Mouse (Mus musculus) kidney, embryonic 16.5 days (tissue): ENCODE results near the gene Ttll10. TPM values are rescaled to one million over a fixed set of nuclear protein-coding genes. Genes with fewer than 3 reads are reported as not detected.

Experiments used
- ATAC-seq: fragments of 200-750 bp; cut with Nextera tagmentation; 2 replicates; pipeline ENCODE4 v1.8.0; 2017; ENCODE audit warnings: moderate TSS enrichment; ENCODE audit not compliant: low FRiP score, low TSS enrichment
- H3K27ac ChIP-seq: fragments of 300-500 bp; sonication (generic); 2 replicates; pipeline ENCODE4 v1.5.1; 2014; ENCODE audit warnings: low read length
- H3K27me3 ChIP-seq: fragments of 300-500 bp; sonication (generic); 2 replicates; pipeline ENCODE4 v1.6.1; 2014; ENCODE audit warnings: low read length, control low read depth, mixed read lengths; ENCODE audit not compliant: insufficient read depth
- H3K36me3 ChIP-seq: fragments of 300-500 bp; sonication (generic); 2 replicates; pipeline ENCODE4 v1.6.1; 2014; ENCODE audit warnings: low read length, control low read depth, mixed read lengths; ENCODE audit not compliant: insufficient read depth
- H3K4me1 ChIP-seq: fragments of 300-500 bp; sonication (generic); 2 replicates; pipeline ENCODE4 v1.6.1; 2014; ENCODE audit warnings: low read length, control low read depth, mixed read lengths; ENCODE audit not compliant: insufficient read depth
- H3K4me2 ChIP-seq: fragments of 300-500 bp; sonication (generic); replicated peaks from 2 replicates; pipeline ENCODE4 v1.6.1; 2014; ENCODE audit warnings: low read depth, low read length
- H3K4me3 ChIP-seq: fragments of 300-500 bp; sonication (generic); 2 replicates; pipeline ENCODE4 v1.5.1; 2014; ENCODE audit warnings: mild to moderate bottlenecking, low read length
- H3K9ac ChIP-seq: fragments of 300-500 bp; sonication (generic); replicated peaks from 2 replicates; pipeline ENCODE4 v1.6.1; 2014; ENCODE audit warnings: low read length
- H3K9me3 ChIP-seq: fragments of 300-500 bp; sonication (generic); 2 replicates; pipeline ENCODE4 v1.6.1; 2016; ENCODE audit warnings: low read length, control low read depth
- WGBS: fragments of 180-500 bp; shearing (Covaris S2); extraction: QIAGEN DNeasy Blood & Tissue Kit; methylation state at CpG from one replicate; pipeline ENCODE4 v1.1.7; 2014; 5-methylcytosine and 5-hydroxymethylcytosine counted together
- polyA plus RNA-seq: library from polyadenylated mRNA; unstranded; fragments of >200 nt; fragmentation: Nextera tagmentation; extraction: Ambion mirVana; gene quantifications from 2 replicates; pipeline ENCODE4 v1.2.1, GENCODE M21; 2015

Gene Ttll10
- polyA plus RNA-seq, 1 experiment from 2014 or later: 7.4 TPM

DNA sequence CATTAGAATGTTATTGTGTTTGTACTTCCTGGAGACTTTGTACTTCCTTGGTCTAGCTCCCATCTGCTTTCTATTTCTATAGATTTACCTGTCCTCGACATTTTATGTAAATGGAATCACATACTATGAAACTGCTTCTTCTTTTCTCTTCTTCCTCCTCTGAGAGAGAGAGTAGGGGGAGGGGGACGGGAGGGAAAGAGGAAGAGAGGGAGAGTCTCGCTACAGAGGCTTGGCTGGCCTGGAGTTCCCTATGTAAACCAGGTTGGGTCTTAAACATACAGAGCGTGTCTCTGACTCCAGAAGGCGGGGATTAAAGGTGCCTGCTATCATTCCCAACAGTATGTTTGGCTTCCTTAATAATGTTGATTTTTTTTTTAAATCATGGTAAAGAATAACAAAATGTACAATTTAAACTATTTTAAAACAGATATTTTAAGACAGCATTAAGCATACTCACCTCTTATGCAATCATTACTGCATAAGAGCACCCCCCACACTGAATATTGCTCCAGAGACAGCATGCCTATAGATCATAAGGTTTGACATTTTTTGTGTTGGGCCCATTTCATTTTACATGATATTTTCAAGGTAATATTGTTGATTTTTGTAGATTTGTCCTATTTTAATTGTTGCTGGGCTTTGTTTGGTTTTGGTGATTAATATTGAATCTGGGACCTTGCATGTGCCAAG lies 28.3 kb upstream of the Ttll10 start:
- Histone ChIP-seq H3K9me3 (no peaks in the 10 kb centered on the region), H3K27me3 (no peaks in the 10 kb centered on the region), H3K4me3 (no peak overlapping the region), H3K36me3 (no peaks in the 10 kb centered on the region), H3K4me1 (peaks cover 33% of the 10 kb centered on the region), H3K9ac (no peak overlapping the region), H3K4me2 (no peak overlapping the region), H3K27ac (no peak overlapping the region)
- ATAC-seq: no peak
- 40% methylated on average over 5 of the region's 5 CpGs for WGBS

- Histone ChIP-seq H3K9me3 (no peaks in the 10 kb centered on the region), H3K4me1 (peaks cover 32% of the 10 kb centered on the region), H3K36me3 (no peaks in the 10 kb centered on the region), H3K9ac (0 out of 2 replicates have a peak overlapping the region, but pooled peaks have one; percentile 27), H3K27ac (peak overlapping the region; percentile 93), H3K27me3 (no peaks in the 10 kb centered on the region), H3K4me3 (no peak overlapping the region), H3K4me2 (no peak overlapping the region)
- ATAC-seq: no peak
- WGBS: 85% methylated on average over 8 of the region's 8 CpGs
Measured at GRCm38 (mm10) chr4:156085256-156085655, 26.0 kb upstream of the Ttll10 start.

DNA sequence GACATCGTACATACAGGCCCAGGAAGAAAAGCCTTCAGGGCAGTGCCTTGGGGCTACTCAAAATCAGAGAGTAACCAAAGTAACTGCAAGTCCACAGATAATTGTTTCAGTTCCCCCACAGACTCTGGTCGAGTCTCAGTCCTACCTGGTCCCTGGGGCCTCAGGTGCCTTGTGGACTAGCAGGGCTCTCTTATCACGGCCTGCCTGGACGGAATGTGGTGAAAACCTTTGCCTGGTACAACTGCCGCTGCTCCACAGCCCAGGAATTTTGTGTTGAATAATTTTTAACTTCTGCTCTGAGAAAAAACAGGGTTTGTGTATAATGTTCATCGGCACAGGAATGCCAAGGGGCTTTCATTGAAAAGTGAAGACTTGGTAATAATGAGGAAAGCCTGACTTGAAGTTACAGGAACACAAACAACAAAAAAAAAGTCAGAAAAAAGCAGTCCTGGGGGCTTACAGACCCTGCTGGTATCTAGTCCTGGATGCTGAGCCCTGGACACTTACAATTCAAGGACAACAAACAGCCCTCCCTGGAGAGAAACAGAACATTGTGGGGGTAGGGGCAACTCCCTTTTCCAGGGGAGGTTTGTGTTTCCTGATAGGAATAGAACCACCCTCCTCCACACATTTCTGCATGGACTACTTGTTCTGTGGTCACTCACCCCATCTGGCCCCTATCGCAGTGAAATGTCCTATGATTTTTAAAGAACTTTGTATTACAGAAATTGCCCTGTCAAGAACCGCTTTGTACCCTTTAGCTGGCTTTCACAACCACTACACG lies 25.1 kb upstream of the Ttll10 start:
- ATAC-seq: peak; percentile 64
- Histone ChIP-seq H3K27me3 (no peaks in the 10 kb centered on the region), H3K4me2 (peak overlapping the region; percentile 46), H3K27ac (peak overlapping the region; percentile 93), H3K36me3 (no peaks in the 10 kb centered on the region), H3K4me3 (peak overlapping the region; percentile 39), H3K9me3 (no peaks in the 10 kb centered on the region), H3K9ac (peak overlapping the region; percentile 64), H3K4me1 (peaks cover 32% of the 10 kb centered on the region)
- WGBS: 52% methylated on average over 9 of the region's 9 CpGs

- H3K27ac ChIP-seq: peak overlapping the region; percentile 93
- peak overlapping the region; percentile 64 for H3K9ac ChIP-seq
- WGBS: 45% methylated on average over 5 of the region's 5 CpGs
- H3K4me3 ChIP-seq: peak overlapping the region; percentile 39
- H3K27me3 ChIP-seq: no peaks in the 10 kb centered on the region
- H3K9me3 ChIP-seq: no peaks in the 10 kb centered on the region
- peaks cover 32% of the 10 kb centered on the region for H3K4me1 ChIP-seq
- peak; percentile 78 for ATAC-seq
- H3K36me3 ChIP-seq: no peaks in the 10 kb centered on the region
- peak overlapping the region; percentile 46 for H3K4me2 ChIP-seq
Measured at GRCm38 (mm10) chr4:156083348-156083747, 24.1 kb upstream of the Ttll10 start.

- H3K4me3 ChIP-seq: peak overlapping the region; percentile 31
- no peaks in the 10 kb centered on the region for H3K27me3 ChIP-seq
- peak overlapping the region; percentile 93 for H3K27ac ChIP-seq
- no peaks in the 10 kb centered on the region for H3K36me3 ChIP-seq
- peak; percentile 36 for ATAC-seq
- WGBS: 22% methylated on average over 4 of the region's 4 CpGs
- peak overlapping the region; percentile 46 for H3K4me2 ChIP-seq
- H3K4me1 ChIP-seq: peaks cover 39% of the 10 kb centered on the region
- H3K9ac ChIP-seq: peak overlapping the region; percentile 9
- H3K9me3 ChIP-seq: no peaks in the 10 kb centered on the region
Measured at GRCm38 (mm10) chr4:156082621-156083234, 23.5 kb upstream of the Ttll10 start.

- Histone ChIP-seq H3K4me1 (peaks cover 28% of the 10 kb centered on the region), H3K9ac (peak overlapping the region; percentile 67), H3K27me3 (no peaks in the 10 kb centered on the region), H3K9me3 (no peaks in the 10 kb centered on the region), H3K4me3 (peak overlapping the region; percentile 54), H3K36me3 (no peaks in the 10 kb centered on the region), H3K27ac (peak overlapping the region; percentile 88), H3K4me2 (peak overlapping the region; percentile 86)
- WGBS: under 1% methylated on average over 58 of the region's 58 CpGs
- peak; percentile 79 for ATAC-seq
Measured at GRCm38 (mm10) chr4:156077499-156078301, 18.5 kb upstream of the Ttll10 start.

DNA sequence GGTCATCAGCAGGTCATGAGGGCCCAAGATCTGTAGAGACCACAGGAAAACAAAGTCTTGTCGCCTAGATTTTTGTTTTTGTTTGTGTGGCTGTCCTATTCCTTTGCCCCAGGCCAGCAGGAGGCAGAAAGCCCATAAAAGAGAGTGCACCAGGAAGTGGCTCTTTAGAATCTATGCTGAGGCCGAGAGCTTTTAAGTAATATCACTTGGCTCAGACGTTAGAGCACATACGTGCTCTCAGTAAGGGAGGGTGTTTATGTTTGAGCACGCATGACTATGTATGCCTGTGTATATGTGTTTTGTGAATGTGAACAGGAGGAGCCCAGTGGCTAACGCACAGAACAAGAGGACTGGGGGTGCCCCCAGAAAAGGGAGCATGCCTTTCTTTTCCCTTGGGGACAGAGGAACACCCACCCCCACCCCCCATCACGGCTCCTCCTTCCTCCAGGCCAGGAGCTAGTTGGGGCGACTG lies 17.7 kb upstream of the Ttll10 start:
- Histone ChIP-seq H3K27ac (peak overlapping the region; percentile 88), H3K9ac (peak overlapping the region; percentile 67), H3K36me3 (no peaks in the 10 kb centered on the region), H3K4me2 (peak overlapping the region; percentile 86), H3K27me3 (no peaks in the 10 kb centered on the region), H3K9me3 (no peaks in the 10 kb centered on the region), H3K4me3 (peak overlapping the region; percentile 54), H3K4me1 (peaks cover 26% of the 10 kb centered on the region)
- 10% methylated on average over 8 of the region's 8 CpGs for WGBS
- ATAC-seq: peak; percentile 60

DNA sequence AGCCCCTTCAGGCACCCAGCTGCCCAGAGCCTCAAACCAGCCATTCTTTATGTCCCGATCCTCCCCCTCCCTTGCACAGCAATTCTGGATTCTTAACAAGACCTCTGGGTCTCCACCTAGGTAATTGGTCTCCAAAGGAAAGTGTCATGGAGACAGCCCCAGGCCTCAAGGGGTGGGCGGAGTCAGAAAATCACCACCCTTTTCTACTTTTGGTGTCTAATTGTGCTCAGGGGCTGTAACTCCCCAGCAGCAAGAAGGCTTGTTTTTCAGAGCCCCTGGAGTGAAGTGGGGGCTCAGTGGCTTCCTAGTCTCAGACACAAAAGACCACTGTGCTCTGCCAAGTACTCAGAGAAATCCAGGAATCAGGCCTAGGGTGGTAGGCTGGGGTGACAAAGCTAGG lies 11.5 kb upstream of the Ttll10 start:
- H3K4me1 ChIP-seq: peaks cover 12% of the 10 kb centered on the region
- no peaks in the 10 kb centered on the region for H3K36me3 ChIP-seq
- no peak for ATAC-seq
- no peak overlapping the region for H3K4me3 ChIP-seq
- no peak overlapping the region for H3K4me2 ChIP-seq
- no peaks in the 10 kb centered on the region for H3K9me3 ChIP-seq
- 0 out of 2 replicates have a peak overlapping the region, but pooled peaks have one; percentile 17 for H3K27ac ChIP-seq
- H3K9ac ChIP-seq: no peak overlapping the region
- H3K27me3 ChIP-seq: no peaks in the 10 kb centered on the region
- 46% methylated on average over 2 of the region's 2 CpGs for WGBS

GRCm38 (mm10) chr4:156070276-156070675 lies 11.1 kb upstream of the Ttll10 start:
- no peak overlapping the region for H3K9ac ChIP-seq
- WGBS: 51% methylated on average over 6 of the region's 6 CpGs
- H3K27ac ChIP-seq: 0 out of 2 replicates have a peak overlapping the region, but pooled peaks have one; percentile 17

More at GRCm38 (mm10) chr4:156070276-156070675, 11.1 kb upstream of the Ttll10 start:
- H3K4me2 ChIP-seq: no peak overlapping the region
- no peaks in the 10 kb centered on the region for H3K27me3 ChIP-seq
- ATAC-seq: no peak
- H3K4me1 ChIP-seq: peaks cover 12% of the 10 kb centered on the region
- H3K4me3 ChIP-seq: no peak overlapping the region
- H3K36me3 ChIP-seq: no peaks in the 10 kb centered on the region
- H3K9me3 ChIP-seq: no peaks in the 10 kb centered on the region
